Mouse (Mus musculus): Measurements from ENCODE around the gene Olfr222. TPM values are rescaled to one million over a fixed set of nuclear protein-coding genes. Genes with fewer than 3 reads are reported as not detected.

Olfr222 gene
- polyA plus RNA-seq, 1 experiment, result not detected

GRCm38 (mm10) chr11:59530221-59530620 lies 45.8 kb downstream of the Olfr222 start:
- Histone ChIP-seq H3K4me3 (no peak overlapping the region), H3K4me2 (ENCODE audit: low read depth) (no peak overlapping the region), H3K27me3 (ENCODE audit: control insufficient read depth, insufficient read depth, insufficient read length) (no peaks in the 10 kb centered on the region), H3ac (ENCODE audit: control insufficient read depth, insufficient read length) (no peak overlapping the region), H3K36me3 (ENCODE audit: control insufficient read depth, insufficient read depth) (no peaks in the 10 kb centered on the region), H3K79me2 (ENCODE audit: control insufficient read depth, insufficient read depth) (no peaks in the 10 kb centered on the region)
- TF ChIP-seq TCF12 (IDR thresholded peaks at IDR 0.05; ENCODE audit: insufficient read depth, poor library complexity, severe bottlenecking) (no peak), E2F4 (IDR thresholded peaks at IDR 0.05; ENCODE audit: insufficient read depth) (no peak), CEBPB (IDR thresholded peaks at IDR 0.05; ENCODE audit: insufficient read depth, poor library complexity, severe bottlenecking) (no peak), REST (IDR thresholded peaks at IDR 0.05; ENCODE audit: insufficient read depth, insufficient read length) (no peak), MYOG (IDR thresholded peaks at IDR 0.05; ENCODE audit: control insufficient read depth in 1 of 3, insufficient read depth in 1 of 3, insufficient read length in 2 of 3, low read depth in 2 of 3) (no peak), MAX (IDR thresholded peaks at IDR 0.05; ENCODE audit: low read depth) (no peak), POLR2A (IDR thresholded peaks at IDR 0.05; ENCODE audit: insufficient read length, low read depth) (no peak), MYOD1 (IDR thresholded peaks at IDR 0.05; ENCODE audit: control insufficient read depth in 1 of 3, insufficient read length in 2 of 3, low read depth in 2 of 3) (no peak), SRF (IDR thresholded peaks at IDR 0.05; ENCODE audit: control insufficient read depth, insufficient read length, low read depth) (no peak), TCF3 (IDR thresholded peaks at IDR 0.05; ENCODE audit: insufficient read length, low read depth) (no peak), POLR2AphosphoS2 (IDR thresholded peaks at IDR 0.05; ENCODE audit: insufficient read length, low read depth) (no peak), USF1 (IDR thresholded peaks at IDR 0.05; ENCODE audit: low read depth) (no peak)

- Histone ChIP-seq H3ac (ENCODE audit: control insufficient read depth, insufficient read length) (no peak within 1 kb of the TSS), H3K27me3 (ENCODE audit: control insufficient read depth, insufficient read depth, insufficient read length) (no peaks in the 10 kb centered on the region), H3K4me3 (no peak within 1 kb of the TSS), H3K36me3 (ENCODE audit: control insufficient read depth, insufficient read depth) (no peaks in the 10 kb centered on the region), H3K4me2 (ENCODE audit: low read depth) (no peak within 1 kb of the TSS), H3K79me2 (ENCODE audit: control insufficient read depth, insufficient read depth) (no peaks in the 10 kb centered on the region)
- no peak for TF ChIP-seq POLR2A (IDR thresholded peaks at IDR 0.05; ENCODE audit: insufficient read length, low read depth)
- no peak for TF ChIP-seq REST (IDR thresholded peaks at IDR 0.05; ENCODE audit: insufficient read depth, insufficient read length)
- TF ChIP-seq TCF12 (IDR thresholded peaks at IDR 0.05; ENCODE audit: insufficient read depth, poor library complexity, severe bottlenecking), result no peak
- no peak for TF ChIP-seq TCF3 (IDR thresholded peaks at IDR 0.05; ENCODE audit: insufficient read length, low read depth)
- no peak for TF ChIP-seq E2F4 (IDR thresholded peaks at IDR 0.05; ENCODE audit: insufficient read depth)
- no peak for TF ChIP-seq MAX (IDR thresholded peaks at IDR 0.05; ENCODE audit: low read depth)
- no peak for TF ChIP-seq SRF (IDR thresholded peaks at IDR 0.05; ENCODE audit: control insufficient read depth, insufficient read length, low read depth)
- no peak for TF ChIP-seq MYOG (IDR thresholded peaks at IDR 0.05; ENCODE audit: control insufficient read depth in 1 of 3, insufficient read depth in 1 of 3, insufficient read length in 2 of 3, low read depth in 2 of 3)
- TF ChIP-seq USF1 (IDR thresholded peaks at IDR 0.05; ENCODE audit: low read depth), result no peak
- TF ChIP-seq POLR2AphosphoS2 (IDR thresholded peaks at IDR 0.05; ENCODE audit: insufficient read length, low read depth), result no peak
- TF ChIP-seq MYOD1 (IDR thresholded peaks at IDR 0.05; ENCODE audit: control insufficient read depth in 1 of 3, insufficient read length in 2 of 3, low read depth in 2 of 3), result no peak
- TF ChIP-seq CEBPB (IDR thresholded peaks at IDR 0.05; ENCODE audit: insufficient read depth, poor library complexity, severe bottlenecking), result no peak
Observed at GRCm38 (mm10) chr11:59526472-59527080, 49.5 kb downstream of the Olfr222 start, which contains the start of gene Zkscan17. Gene Zkscan17, minus strand, starts transcription at chr11:59526751.

GRCm38 (mm10) chr11:59525237-59525636 lies 50.8 kb downstream of the Olfr222 start:
- no peaks in the 10 kb centered on the region for H3K27me3 ChIP-seq (ENCODE audit: control insufficient read depth, insufficient read depth, insufficient read length)
- no peaks in the 10 kb centered on the region for H3K36me3 ChIP-seq (ENCODE audit: control insufficient read depth, insufficient read depth)
- no peak overlapping the region for H3K4me3 ChIP-seq
- H3K79me2 ChIP-seq (ENCODE audit: control insufficient read depth, insufficient read depth), result no peaks in the 10 kb centered on the region
- no peak overlapping the region for H3K4me2 ChIP-seq (ENCODE audit: low read depth)
- no peak overlapping the region for H3ac ChIP-seq (ENCODE audit: control insufficient read depth, insufficient read length)
- no peak for TF ChIP-seq REST (IDR thresholded peaks at IDR 0.05; ENCODE audit: insufficient read depth, insufficient read length)
- TF ChIP-seq USF1 (IDR thresholded peaks at IDR 0.05; ENCODE audit: low read depth), result no peak
- no peak for TF ChIP-seq TCF12 (IDR thresholded peaks at IDR 0.05; ENCODE audit: insufficient read depth, poor library complexity, severe bottlenecking)
- no peak for TF ChIP-seq CEBPB (IDR thresholded peaks at IDR 0.05; ENCODE audit: insufficient read depth, poor library complexity, severe bottlenecking)
- no peak for TF ChIP-seq TCF3 (IDR thresholded peaks at IDR 0.05; ENCODE audit: insufficient read length, low read depth)
- no peak for TF ChIP-seq E2F4 (IDR thresholded peaks at IDR 0.05; ENCODE audit: insufficient read depth)
- TF ChIP-seq MYOG (IDR thresholded peaks at IDR 0.05; ENCODE audit: control insufficient read depth in 1 of 3, insufficient read depth in 1 of 3, insufficient read length in 2 of 3, low read depth in 2 of 3), result no peak
- no peak for TF ChIP-seq SRF (IDR thresholded peaks at IDR 0.05; ENCODE audit: control insufficient read depth, insufficient read length, low read depth)
- TF ChIP-seq MAX (IDR thresholded peaks at IDR 0.05; ENCODE audit: low read depth), result no peak
- no peak for TF ChIP-seq POLR2AphosphoS2 (IDR thresholded peaks at IDR 0.05; ENCODE audit: insufficient read length, low read depth)

- no peak overlapping the region for H3K4me2 ChIP-seq (ENCODE audit: low read depth)
- no peaks in the 10 kb centered on the region for H3K36me3 ChIP-seq (ENCODE audit: control insufficient read depth, insufficient read depth)
- H3K79me2 ChIP-seq (ENCODE audit: control insufficient read depth, insufficient read depth), result no peaks in the 10 kb centered on the region
- H3K4me3 ChIP-seq, result no peak overlapping the region
- no peaks in the 10 kb centered on the region for H3K27me3 ChIP-seq (ENCODE audit: control insufficient read depth, insufficient read depth, insufficient read length)
- TF ChIP-seq POLR2A (IDR thresholded peaks at IDR 0.05; ENCODE audit: insufficient read length, low read depth), result no peak
- TF ChIP-seq MYOG (IDR thresholded peaks at IDR 0.05; ENCODE audit: control insufficient read depth in 1 of 3, insufficient read depth in 1 of 3, insufficient read length in 2 of 3, low read depth in 2 of 3), result no peak
- no peak for TF ChIP-seq TCF3 (IDR thresholded peaks at IDR 0.05; ENCODE audit: insufficient read length, low read depth)
- no peak for TF ChIP-seq CEBPB (IDR thresholded peaks at IDR 0.05; ENCODE audit: insufficient read depth, poor library complexity, severe bottlenecking)
- no peak overlapping the region for H3ac ChIP-seq (ENCODE audit: control insufficient read depth, insufficient read length)
Observed at GRCm38 (mm10) chr11:59524150-59524549, 51.9 kb downstream of the Olfr222 start.

Other genes with a start within 250 kb of the Olfr222 start
- gene Prss38, start 200.6 kb downstream of the Olfr222 start, polyA plus RNA-seq (2012; fragmentation: generic; extraction: Trizol), result not detected
- gene Jmjd4, start 126.2 kb downstream of the Olfr222 start, polyA plus RNA-seq (2012; fragmentation: generic; extraction: Trizol), result 4.5 TPM
- 67.2 TPM for gene Snap47, start 125.0 kb downstream of the Olfr222 start, polyA plus RNA-seq (2012; fragmentation: generic; extraction: Trizol)
- gene Zfp867, start 103.8 kb downstream of the Olfr222 start, polyA plus RNA-seq (2012; fragmentation: generic; extraction: Trizol), result 1.3 TPM
- gene Zkscan17, start 49.5 kb downstream of the Olfr222 start, polyA plus RNA-seq (2012; fragmentation: generic; extraction: Trizol), result 26.4 TPM
- 0.02 TPM for gene Nlrp3, start 34.7 kb downstream of the Olfr222 start, polyA plus RNA-seq (2012; fragmentation: generic; extraction: Trizol)
- not detected for gene Olfr223, start 17.1 kb upstream of the Olfr222 start, polyA plus RNA-seq (2012; fragmentation: generic; extraction: Trizol)
- gene Mprip, start 85.1 kb upstream of the Olfr222 start, polyA plus RNA-seq (2012; fragmentation: generic; extraction: Trizol), result 191 TPM
- 0.02 TPM for gene Pld6, start 211.4 kb upstream of the Olfr222 start, polyA plus RNA-seq (2012; fragmentation: generic; extraction: Trizol)
- 43.9 TPM for gene Flcn, start 233.8 kb upstream of the Olfr222 start, polyA plus RNA-seq (2012; fragmentation: generic; extraction: Trizol)

Measured in myocyte (in vitro differentiated cells).